Mouse (Mus musculus) monocyte, adult 5-6 weeks (primary cell): ENCODE data around the gene Acvr1c. TPM values are rescaled to one million over a fixed set of nuclear protein-coding genes. Genes with fewer than 3 reads are reported as not detected.

Experiments used
- ATAC-seq: fragments of 153-309, 156-312 bp; replicated peaks from 2 replicates; pipeline ENCODE4 v1.8.0; 2017; ENCODE audit warnings: mild to moderate bottlenecking; ENCODE audit not compliant: low TSS enrichment, insufficient number of reproducible peaks, severe bottlenecking, poor library complexity, low FRiP score
- total RNA-seq: library from RNA; stranded (forward); fragments of 200-1000, 200-491, 200-594 nt; gene quantifications from 3 replicates; pipeline ENCODE4 v1.2.3, GENCODE M21; 2017

The Acvr1c gene
- total RNA-seq = 0.19 to 0.48 TPM (median 0.32 TPM) in 3 replicates

DNA sequence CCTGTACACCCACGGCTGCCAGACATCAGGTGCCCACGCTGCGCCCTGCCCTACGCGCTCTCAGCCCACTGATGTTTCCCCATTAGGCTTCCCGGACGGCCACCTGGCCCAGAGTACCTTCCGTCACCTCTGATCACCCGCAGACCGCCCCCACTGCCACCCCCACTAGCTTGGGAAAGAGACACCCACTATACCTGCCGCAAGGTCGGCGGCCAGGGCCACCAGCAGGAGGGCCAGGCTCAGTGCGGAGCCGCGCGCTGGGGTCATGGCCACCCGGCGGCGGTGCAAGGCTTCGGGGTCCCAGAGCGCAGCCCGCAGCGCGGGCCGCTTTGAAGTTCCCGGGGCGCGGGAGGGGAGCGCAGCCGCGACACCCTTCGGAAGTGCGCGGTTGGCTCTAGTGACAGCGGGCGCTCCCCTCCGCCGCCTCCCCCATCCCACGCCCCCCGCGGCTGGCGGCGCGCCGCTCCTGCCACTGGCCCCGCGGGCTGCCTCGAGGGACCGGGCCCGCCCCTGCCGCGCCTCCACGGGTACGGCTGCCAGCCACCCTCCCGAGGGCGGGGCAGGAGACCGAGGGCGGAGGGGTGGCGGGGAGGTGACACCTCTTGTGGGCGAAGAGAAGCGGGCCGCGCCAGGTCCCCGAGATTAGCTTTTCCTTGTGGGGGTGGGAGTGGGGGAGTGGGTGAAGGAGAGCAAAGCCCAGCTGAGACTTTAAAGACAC is at the start of gene Acvr1c:
TSS of gene Acvr1c (minus strand) at position 482 of the 718 bp plus-strand sequence.
- ATAC-seq = 0 out of 2 replicates have a peak, but pooled peaks have one; percentile 22

DNA sequence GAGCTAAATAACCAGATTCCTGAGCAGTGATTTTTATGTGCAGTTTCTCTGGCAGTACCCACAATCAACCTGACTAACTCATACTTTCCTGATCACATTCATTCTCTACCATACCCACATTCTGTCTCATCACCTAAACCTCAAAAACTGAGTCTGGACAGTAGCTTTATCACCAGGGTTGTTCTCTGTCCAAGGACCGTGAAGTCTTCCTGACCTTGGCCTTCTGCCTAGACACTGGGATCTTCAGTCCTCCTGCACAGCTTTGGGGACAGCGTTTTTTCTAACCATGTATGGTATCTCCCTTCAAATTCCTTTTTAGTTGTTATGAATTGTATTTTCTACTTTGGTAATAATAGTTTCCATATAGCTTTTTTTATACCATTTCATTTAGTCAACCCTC is 45.8 kb upstream of the Acvr1c start:
- ATAC-seq = no peak

DNA sequence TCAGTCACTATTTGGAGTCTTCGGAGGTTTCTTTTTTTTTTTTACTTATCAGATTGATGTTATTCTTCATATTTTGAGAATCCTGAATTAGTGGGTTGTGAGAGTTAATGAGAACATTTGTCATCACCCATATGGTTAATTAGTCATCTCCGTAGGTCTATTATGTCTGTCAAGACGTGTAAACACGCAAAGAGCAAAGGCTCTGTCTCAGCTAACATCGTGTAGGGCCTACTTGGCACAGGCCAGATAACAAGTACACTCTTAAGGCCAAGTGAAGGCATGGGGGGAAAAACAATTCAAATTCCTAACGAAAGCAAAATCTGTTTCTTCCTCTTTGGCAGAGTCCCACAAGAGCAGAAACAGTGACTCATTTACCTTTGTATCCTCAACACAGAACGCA is 30.9 kb upstream of the Acvr1c start:
- ATAC-seq = no peak

DNA sequence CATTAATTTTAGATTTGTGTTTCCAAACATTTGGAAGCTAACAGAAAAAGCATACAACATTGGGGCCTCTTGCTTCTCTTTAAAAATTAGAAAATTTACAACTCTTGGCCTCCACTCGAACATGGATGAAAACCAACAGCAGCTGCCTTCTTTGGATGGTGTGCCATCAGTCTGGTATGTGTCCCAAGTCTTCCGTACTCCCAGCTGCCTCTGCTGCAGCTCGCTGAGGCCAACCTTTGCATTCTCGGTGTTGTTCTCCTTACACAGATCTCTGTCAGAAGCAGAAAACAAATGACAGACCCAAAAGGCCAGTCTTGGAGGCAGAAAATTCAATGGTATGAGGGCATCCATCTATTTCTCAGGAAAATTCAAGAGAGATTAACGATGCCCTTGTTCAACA is 22.3 kb upstream of the Acvr1c start:
- ATAC-seq = no peak

DNA sequence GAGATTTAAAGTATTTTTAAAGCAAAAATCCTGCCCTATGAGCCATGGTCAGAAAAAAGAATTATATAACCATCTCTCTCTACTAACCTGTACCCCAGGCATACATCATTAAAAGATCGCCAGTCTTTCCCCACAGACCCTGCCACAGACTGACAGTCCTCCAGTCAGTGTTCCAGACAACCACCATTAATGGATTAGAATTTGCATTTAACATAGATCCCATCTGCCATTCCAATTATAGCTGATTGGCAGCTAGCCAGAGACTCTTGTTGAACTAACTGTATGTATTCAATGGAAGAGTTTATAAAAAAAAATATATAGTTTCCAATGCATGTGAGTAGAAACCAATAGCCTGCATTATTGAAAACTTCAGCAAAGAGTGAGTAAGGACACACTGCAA is 21.8 kb upstream of the Acvr1c start:
- no peak for ATAC-seq

DNA sequence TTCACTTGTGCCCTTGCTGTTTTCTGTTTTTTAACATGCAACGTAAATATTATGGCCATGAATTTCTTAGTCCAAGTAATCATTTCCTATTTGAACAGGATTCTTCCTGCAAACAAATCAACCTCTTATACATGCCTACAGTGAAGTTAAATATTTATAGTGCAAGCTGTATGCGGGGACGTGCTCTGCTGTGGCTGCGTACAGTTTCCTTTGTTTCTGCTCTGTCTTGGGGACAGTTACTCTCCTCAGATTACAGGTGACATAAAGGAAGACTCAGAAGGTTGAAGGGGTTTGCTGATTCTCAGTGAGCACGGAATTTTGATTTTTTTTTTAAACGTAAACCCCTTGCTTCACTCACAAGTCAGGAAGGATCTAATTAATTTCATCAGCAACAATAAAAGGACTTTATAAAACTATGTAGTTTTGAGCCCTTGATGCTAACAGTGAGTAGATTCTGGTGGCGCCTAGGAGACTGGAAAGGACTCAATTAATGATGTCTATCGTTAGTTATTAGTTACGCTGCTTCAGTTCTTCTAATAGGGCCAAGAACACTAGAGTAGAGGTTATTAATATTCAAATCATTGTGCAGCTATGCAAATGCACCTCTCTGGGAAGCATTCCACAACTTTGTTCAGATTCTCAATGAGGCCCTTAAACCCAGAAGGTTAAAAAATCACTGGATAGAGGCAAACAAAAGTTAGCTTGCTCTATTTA is 19.9 kb upstream of the Acvr1c start:
- ATAC-seq = no peak

DNA sequence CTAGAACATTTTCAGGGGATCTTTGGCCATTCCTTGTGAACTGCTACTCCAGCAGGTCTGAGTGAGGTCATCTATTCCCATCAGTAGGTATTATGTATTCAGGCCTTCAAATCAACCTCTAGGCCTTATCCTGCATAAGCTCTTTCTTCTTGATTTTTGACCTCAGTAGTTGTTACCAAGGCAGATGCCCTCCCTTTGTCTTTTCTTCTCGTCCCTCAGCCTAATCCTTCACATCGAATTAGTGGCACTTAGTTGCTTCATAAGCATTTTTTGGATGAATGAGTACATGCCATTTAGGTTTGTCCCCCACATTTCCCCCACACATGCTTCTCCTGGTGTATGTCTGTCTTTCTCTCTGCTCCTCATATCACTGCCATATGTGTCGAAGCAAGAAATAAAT is 8.5 kb upstream of the Acvr1c start:
- no peak for ATAC-seq

DNA sequence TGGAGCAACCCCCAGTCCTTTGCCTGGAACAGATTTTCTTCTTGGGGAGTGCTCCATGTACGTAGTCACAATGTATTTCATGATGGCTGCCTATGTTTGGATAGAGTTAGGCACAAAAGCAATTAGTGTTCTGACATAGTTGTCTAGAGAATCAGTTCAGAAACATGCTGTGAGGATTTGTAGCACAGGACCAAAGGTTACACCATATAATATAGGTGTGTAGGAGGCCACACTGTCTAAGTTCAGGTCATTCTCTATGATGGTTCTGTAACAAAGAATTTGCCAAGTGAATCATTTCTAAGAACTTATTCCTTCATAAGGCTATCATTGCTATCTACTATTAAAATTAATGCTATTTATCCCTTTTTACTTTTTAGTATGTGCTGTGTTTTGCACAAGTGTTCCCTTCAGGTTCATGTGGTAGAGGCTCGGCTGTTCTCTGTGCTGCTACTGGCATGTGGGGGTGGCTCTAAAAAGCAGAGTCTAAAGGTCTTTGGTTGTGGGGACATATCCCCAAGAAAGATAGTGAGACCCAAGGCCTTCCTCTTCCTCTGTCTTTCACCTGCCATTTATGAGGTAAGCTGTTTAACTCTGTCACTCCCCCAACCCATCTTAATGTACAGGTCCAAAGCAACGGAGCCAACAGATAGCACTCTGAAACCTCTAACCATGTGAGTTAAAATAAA is 3.8 kb upstream of the Acvr1c start:
- no peak for ATAC-seq

DNA sequence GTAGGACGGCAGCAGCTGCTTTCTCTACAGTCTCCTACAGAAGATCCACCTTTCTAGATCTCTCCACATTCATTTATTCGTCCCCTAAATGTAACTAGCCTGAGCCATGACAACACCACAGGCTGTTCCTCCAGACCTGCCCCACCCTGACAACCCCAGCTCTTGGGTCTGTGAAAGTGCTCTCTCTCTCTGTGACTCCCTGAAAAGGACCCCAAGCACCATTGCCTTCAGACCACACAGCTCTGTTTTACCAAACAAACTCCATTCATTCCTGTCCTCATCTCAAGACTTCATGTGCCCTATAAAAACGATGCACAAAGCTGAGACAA is 401 bp upstream of the Acvr1c start:
- no peak for ATAC-seq

DNA sequence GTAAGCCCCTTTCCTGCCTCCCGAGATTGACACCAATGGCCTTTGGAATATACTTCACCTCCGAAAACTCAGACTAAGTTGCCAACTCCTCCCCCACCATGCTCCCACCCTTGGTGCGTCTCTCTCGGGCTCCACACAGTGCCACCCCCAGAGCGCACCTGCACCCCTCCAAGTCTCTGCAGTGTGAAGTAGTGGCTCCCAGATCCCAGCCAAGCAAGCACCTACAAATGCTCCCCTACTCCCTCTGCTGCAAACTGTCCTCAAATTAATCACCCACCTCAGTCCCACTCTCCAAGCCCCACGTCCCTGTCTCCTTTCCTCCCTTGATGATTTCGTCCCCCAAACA is 654 bp downstream of the Acvr1c start:
- no peak for ATAC-seq

DNA sequence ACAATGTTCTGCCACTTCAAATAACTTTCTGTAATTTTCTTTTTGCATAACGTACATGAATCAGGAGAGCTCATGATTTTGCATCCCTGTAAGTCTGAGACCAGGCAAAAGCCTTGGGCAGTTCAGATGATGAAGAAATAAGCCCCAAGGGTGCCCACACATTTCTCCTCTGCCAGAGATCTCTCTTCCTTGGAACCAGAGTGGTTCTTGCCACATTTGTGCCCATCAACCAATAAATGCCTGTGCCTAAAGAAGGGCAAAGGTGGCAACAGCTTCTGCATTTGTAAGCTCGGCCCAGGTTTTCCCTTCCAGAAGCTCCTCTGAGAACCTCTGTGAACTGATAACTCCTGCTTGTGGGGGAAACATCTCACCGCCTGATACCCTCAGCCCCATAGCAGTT is 3.3 kb downstream of the Acvr1c start:
- no peak for ATAC-seq

DNA sequence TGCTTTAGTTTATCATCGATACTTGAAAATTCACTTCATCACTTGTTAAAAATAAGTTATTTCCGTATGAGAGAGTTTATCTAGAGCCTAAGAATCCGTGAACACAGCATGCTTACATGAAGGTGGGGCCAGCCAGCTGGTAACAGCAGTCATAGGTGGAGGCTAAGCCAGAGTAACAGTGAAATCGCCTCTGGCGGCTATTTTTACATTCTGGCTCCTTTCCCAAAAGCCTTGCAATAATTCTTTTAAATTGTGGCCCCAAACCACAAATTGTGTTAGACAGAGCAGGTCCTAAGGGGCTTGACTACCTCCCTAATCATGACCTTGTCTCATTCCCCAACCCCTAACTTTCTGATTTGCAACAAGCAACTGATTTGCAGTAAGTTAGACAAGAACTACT is 4.8 kb downstream of the Acvr1c start:
- ATAC-seq = no peak

DNA sequence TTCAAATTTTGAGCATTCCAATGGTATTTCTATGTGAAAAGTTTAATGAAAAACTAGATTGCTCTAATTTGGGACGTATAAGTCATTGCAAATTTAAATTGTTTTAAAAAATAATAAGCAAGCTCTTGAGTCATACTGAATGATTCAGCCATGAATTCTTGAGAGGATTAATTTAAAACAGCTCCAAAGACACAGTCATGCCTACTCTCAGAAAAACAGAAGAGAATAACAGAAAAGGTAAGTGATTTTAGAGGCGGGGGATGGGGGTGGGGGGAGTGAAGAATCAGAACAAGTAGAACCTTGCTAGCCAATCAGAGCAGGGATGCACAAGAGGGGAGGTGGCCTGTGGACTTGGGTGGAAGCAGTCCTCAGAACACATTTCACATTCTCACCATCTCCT is 7.0 kb downstream of the Acvr1c start:
- ATAC-seq = no peak

DNA sequence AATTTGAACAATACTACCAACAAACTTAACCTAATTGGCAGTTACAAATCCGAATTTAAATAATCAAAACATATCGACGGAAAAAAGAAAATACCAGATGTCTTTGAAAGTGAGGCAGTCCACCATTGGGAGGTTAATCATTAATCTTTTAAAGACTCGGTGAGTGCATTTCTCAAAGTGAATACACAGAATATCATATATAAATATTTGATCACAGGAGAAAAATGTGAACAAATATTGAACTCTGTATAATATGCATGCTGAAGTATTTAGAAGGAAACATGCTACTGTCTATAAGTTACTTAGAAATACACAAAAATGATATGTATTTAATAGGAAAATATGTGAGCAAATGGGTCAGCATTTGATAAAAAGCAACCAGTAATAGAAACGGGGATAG is 21.0 kb downstream of the Acvr1c start:
- ATAC-seq = no peak

DNA sequence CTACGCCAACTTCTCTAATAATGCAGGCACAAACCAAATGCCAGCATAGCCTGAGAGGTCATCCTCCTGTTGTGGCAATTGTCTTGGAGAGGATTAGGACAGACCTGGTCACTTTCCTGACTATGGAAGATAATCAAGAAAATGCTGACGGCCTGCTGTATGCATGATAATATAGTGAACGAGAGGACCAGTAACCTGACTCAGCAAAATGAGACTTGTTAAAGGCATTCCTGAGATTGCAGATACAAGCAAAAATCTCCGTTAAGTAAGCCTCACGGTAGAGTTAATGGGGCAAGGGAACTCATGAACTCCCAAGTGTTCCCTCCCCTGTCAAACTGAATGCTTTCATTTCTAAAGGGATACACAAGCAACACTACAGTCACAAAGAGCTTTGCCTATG is 28.1 kb downstream of the Acvr1c start:
- no peak for ATAC-seq

DNA sequence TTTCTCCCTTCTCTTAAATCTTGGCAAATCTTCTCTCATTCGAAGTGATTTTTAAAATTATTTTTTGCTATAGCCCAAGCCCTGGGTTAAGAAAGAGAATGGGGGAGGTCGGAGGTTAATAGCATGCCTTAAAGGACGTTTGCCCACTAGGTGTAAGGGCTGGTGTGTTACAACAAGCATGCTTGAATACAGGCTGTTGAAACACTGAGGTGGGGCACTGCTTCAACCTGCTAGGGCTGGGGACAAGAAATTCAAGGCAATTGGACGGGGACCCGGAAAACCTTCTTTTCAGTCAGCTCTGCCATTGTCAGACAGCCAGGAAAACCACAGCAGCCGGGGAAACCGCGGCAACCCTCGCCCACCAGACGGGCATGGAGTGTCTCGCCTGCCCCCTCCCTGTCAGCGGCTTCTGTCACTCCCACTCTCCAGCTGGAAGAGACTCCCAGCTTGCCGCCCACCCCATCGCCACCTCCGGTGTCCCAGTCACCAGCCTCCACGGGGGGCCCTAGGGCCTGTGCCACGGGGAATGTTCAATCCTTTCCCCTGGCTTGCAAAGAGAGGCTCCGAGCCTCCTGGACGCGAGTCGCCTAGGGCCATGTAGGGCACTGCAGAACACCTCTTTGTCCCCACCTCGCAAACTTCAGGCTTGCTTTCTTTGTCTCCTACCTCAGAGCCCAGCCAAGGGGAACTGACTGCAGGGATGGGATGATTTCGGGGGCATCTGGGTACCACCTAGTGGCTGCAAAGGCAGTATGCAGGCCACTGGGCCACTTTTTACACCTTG is 33.4 kb downstream of the Acvr1c start:
- peak; percentile 81 for ATAC-seq

DNA sequence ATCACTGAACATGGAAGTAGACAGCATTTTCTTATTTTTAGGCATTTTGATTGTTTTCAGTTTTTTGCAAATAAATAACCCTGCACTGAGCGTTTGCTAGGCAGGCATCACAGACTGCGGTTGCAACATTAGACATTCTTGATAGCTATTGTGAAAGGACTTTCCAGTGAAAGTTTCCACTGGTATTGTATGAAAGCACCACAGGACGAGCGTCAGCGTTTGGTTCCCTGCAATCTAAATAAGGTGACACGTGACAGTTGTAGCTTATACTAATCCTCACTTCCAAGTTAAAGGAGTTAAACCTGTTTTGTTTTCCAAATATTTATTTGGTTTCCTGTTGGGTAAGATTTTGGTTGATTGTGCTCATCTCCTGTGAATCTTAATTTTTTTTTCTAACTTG is 34.4 kb downstream of the Acvr1c start:
- no peak for ATAC-seq

DNA sequence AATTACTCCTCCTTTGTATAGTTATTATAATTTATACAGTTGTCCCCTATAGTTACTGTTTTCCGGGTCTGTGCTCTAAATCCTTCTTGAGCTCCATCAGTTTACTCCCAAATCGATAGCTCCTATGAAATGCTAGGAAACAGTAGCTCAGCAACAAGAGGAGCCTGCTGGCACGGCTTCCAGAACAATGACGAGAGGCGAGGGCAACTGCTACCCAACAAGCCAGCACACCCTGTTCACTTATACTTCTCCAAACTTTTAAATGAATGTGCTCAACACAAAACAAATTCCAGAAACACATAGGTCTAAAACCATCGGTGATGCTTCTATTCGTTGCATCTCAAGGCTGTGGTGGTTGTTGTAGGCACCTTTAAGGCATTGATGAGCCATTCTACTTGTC is 41.5 kb downstream of the Acvr1c start:
- no peak for ATAC-seq

DNA sequence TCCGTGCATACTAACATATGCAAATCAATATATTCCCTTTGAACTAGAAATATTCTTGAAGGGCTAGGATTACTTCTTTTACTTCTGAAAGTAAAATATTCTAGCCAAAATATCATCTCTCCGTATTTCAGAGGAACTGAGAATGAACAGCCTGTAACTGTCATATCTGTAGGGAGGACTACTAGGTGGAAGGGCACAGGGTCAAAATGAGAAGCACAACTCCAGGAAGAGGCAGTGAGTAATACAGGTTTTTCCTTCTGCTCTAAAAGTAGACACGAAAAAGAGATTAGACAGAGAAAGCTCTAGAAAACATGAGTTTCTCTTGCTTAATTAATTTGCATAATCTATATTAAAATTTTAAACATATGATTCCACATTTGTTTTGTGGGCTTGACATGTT is 48.0 kb downstream of the Acvr1c start:
- no peak for ATAC-seq
